Mouse (Mus musculus): ENCODE measurements at regions not wholly inside any gene's neighbourhood (a gene's known extent, or its start where the extent isn't known, plus 50 kb on each side); places are given as distances from the start of the nearest gene placed in this dataset.

GRCm38 (mm10) chr2:170221994-170222535 lies 74.2 kb upstream of the Zfp217 start:
- ATAC-seq: no peak
- Histone ChIP-seq H3K27ac (ENCODE audit: low read length) (peak overlapping the region; percentile 22; the same call in 1 of the 2 replicates), H3K27me3 (replicated peaks; ENCODE audit: control insufficient read depth, insufficient read depth, low read length) (no peaks in the 10 kb centered on the region), H3K36me3 (ENCODE audit: control insufficient read depth, insufficient read depth) (no peaks in the 10 kb centered on the region), H3K4me1 (replicated peaks; ENCODE audit: control insufficient read depth, insufficient read depth, low read length) (peaks cover 47% of the 10 kb centered on the region), H3K9me3 (ENCODE audit: control insufficient read depth, low read length) (no peaks in the 10 kb centered on the region), H3K4me3 (replicated peaks; ENCODE audit: low read length) (no peak overlapping the region), H3K9ac (replicated peaks; ENCODE audit: low read depth, low read length) (no peak overlapping the region), H3K4me2 (ENCODE audit: low read length) (peak overlapping the region; percentile 16)
- WGBS: 13% methylated on average over 13 of the region's 13 CpGs

GRCm38 (mm10) chr2:170220871-170221369 lies 73.0 kb upstream of the Zfp217 start:
- peak; percentile 38; the same call in 1 of the 2 replicates for ATAC-seq
- no peaks in the 10 kb centered on the region for H3K27me3 ChIP-seq (replicated peaks; ENCODE audit: control insufficient read depth, insufficient read depth, low read length)
- WGBS: 0% methylated on average over 20 of the region's 20 CpGs
- peak overlapping the region; percentile 77 for H3K27ac ChIP-seq (ENCODE audit: low read length)
- H3K9me3 ChIP-seq (ENCODE audit: control insufficient read depth, low read length): no peaks in the 10 kb centered on the region
- H3K4me3 ChIP-seq (replicated peaks; ENCODE audit: low read length): peak overlapping the region; percentile 40
- H3K4me2 ChIP-seq (ENCODE audit: low read length): peak overlapping the region; percentile 63
- H3K4me1 ChIP-seq (replicated peaks; ENCODE audit: control insufficient read depth, insufficient read depth, low read length): peaks cover 47% of the 10 kb centered on the region
- no peaks in the 10 kb centered on the region for H3K36me3 ChIP-seq (ENCODE audit: control insufficient read depth, insufficient read depth)
- peak overlapping the region; percentile 51 for H3K9ac ChIP-seq (replicated peaks; ENCODE audit: low read depth, low read length)

DNA sequence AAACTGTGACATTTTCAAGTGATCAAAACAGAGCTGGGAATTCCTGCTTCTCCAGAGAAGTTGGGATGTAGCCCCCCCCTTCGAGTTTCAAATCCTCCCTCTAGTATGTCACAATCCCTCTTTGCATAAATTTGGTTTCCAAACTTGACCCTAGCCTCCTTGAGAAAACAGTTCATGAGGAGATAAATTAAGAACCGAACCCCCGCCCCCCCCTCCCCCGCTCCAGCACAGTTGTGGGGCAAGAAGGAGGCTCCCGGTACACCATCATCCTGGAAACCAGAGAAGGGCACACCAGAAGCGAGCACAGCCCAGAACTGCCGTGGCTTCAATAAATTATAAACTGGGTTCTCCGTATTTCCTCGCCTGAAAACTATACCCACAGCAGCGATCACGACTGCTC lies 72.5 kb upstream of the Zfp217 start:
- 3% methylated on average over 11 of the region's 11 CpGs for WGBS
- Histone ChIP-seq H3K4me1 (replicated peaks; ENCODE audit: control insufficient read depth, insufficient read depth, low read length) (peaks cover 47% of the 10 kb centered on the region), H3K36me3 (ENCODE audit: control insufficient read depth, insufficient read depth) (no peaks in the 10 kb centered on the region), H3K9me3 (ENCODE audit: control insufficient read depth, low read length) (no peaks in the 10 kb centered on the region), H3K4me2 (ENCODE audit: low read length) (peak overlapping the region; percentile 63), H3K9ac (replicated peaks; ENCODE audit: low read depth, low read length) (no peak overlapping the region; the same call in 1 of the 2 replicates), H3K4me3 (replicated peaks; ENCODE audit: low read length) (peak overlapping the region; percentile 40), H3K27ac (ENCODE audit: low read length) (peak overlapping the region; percentile 77), H3K27me3 (replicated peaks; ENCODE audit: control insufficient read depth, insufficient read depth, low read length) (no peaks in the 10 kb centered on the region)
- peak; percentile 11; the same call in 1 of the 2 replicates for ATAC-seq

GRCm38 (mm10) chr2:170219611-170220401 lies 71.9 kb upstream of the Zfp217 start:
- H3K27me3 ChIP-seq (replicated peaks; ENCODE audit: control insufficient read depth, insufficient read depth, low read length): no peaks in the 10 kb centered on the region
- ATAC-seq: peak; percentile 3; the same call in 1 of the 2 replicates
- H3K4me1 ChIP-seq (replicated peaks; ENCODE audit: control insufficient read depth, insufficient read depth, low read length): peaks cover 47% of the 10 kb centered on the region
- 0 out of 2 replicates have a peak, but pooled peaks cover 2% of the 10 kb centered on the region for H3K9me3 ChIP-seq (ENCODE audit: control insufficient read depth, low read length)
- under 1% methylated on average over 20 of the region's 20 CpGs for WGBS
- peak overlapping the region; percentile 36 for H3K4me3 ChIP-seq (replicated peaks; ENCODE audit: low read length)
- peak overlapping the region; percentile 77 for H3K27ac ChIP-seq (ENCODE audit: low read length)
- no peaks in the 10 kb centered on the region for H3K36me3 ChIP-seq (ENCODE audit: control insufficient read depth, insufficient read depth)
- peak overlapping the region; percentile 53 for H3K9ac ChIP-seq (replicated peaks; ENCODE audit: low read depth, low read length)
- H3K4me2 ChIP-seq (ENCODE audit: low read length): peak overlapping the region; percentile 63

DNA sequence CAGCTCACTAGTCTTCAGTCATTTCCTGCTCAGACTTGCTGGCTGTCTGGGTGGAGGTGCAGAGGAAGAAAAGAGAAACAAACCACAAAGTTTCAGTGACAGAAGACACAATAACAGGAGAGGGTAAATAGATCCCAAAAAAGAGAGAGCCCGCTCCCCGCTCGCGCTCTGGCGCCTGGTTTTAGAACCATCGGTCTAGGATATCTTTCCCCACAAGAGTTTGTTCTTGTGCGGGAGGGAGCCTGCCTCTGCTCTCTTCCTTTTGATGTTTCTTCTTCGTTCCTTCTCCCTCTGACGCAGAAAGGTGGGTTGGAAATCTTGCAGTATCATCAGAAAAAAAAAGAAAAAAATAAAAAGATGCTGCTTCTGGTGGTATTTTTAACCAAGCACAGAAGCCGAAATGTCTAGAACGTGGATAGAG lies 71.3 kb upstream of the Zfp217 start:
- WGBS: 5% methylated on average over 11 of the region's 11 CpGs
- Histone ChIP-seq H3K27ac (ENCODE audit: low read length) (peak overlapping the region; percentile 77), H3K27me3 (replicated peaks; ENCODE audit: control insufficient read depth, insufficient read depth, low read length) (no peaks in the 10 kb centered on the region), H3K9ac (replicated peaks; ENCODE audit: low read depth, low read length) (peak overlapping the region; percentile 53), H3K4me2 (ENCODE audit: low read length) (peak overlapping the region; percentile 63), H3K4me3 (replicated peaks; ENCODE audit: low read length) (peak overlapping the region; percentile 36), H3K36me3 (ENCODE audit: control insufficient read depth, insufficient read depth) (no peaks in the 10 kb centered on the region), H3K9me3 (ENCODE audit: control insufficient read depth, low read length) (0 out of 2 replicates have a peak, but pooled peaks cover 2% of the 10 kb centered on the region), H3K4me1 (replicated peaks; ENCODE audit: control insufficient read depth, insufficient read depth, low read length) (peaks cover 47% of the 10 kb centered on the region)
- peak; percentile 3; the same call in 1 of the 2 replicates for ATAC-seq

DNA sequence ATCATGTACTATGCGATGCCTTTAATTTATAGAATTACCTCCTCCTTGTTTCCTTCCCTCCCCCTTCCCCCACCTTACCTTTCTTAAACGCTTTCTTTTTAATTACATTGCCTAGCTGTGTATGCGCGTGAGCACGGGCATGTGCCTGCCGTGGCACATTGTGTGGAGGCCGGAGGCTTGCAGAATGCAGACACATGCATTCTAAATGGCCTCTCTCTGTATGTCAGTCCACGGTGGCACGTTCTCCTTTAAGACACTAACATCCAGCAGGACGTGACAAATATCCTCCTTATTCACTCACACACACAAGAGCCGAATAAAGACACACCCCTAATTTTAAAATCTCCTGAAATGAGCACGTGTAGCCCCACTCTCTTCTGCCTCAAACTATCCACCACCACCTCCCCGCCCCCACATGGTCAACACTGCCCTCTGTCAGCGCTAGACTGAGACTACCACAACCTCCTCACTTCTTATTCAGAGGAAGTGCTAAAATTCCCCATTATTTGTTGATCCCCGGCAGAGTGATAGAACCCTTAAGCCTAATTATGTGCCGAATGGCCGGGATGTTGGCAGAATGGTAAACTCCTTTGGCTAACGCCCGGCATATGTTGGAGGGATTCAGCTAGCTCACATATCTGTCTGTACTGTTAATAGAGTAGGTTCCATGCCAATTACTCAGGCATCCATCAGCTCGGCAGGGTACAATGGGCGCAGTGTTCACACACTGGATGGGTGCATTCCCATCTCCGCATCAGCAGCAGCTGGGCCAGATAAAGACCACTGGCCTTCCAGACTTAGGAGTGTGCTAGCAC lies 70.5 kb upstream of the Zfp217 start:
- no peaks in the 10 kb centered on the region for H3K27me3 ChIP-seq (replicated peaks; ENCODE audit: control insufficient read depth, insufficient read depth, low read length)
- H3K4me2 ChIP-seq (ENCODE audit: low read length): peak overlapping the region; percentile 63
- peak overlapping the region; percentile 36 for H3K4me3 ChIP-seq (replicated peaks; ENCODE audit: low read length)
- H3K27ac ChIP-seq (ENCODE audit: low read length): peak overlapping the region; percentile 77
- no peaks in the 10 kb centered on the region for H3K36me3 ChIP-seq (ENCODE audit: control insufficient read depth, insufficient read depth)
- peaks cover 47% of the 10 kb centered on the region for H3K4me1 ChIP-seq (replicated peaks; ENCODE audit: control insufficient read depth, insufficient read depth, low read length)
- ATAC-seq: peak; percentile 83
- peak overlapping the region; percentile 26 for H3K9ac ChIP-seq (replicated peaks; ENCODE audit: low read depth, low read length)
- H3K9me3 ChIP-seq (ENCODE audit: control insufficient read depth, low read length): 0 out of 2 replicates have a peak, but pooled peaks cover 2% of the 10 kb centered on the region
- 4% methylated on average over 22 of the region's 22 CpGs for WGBS

DNA sequence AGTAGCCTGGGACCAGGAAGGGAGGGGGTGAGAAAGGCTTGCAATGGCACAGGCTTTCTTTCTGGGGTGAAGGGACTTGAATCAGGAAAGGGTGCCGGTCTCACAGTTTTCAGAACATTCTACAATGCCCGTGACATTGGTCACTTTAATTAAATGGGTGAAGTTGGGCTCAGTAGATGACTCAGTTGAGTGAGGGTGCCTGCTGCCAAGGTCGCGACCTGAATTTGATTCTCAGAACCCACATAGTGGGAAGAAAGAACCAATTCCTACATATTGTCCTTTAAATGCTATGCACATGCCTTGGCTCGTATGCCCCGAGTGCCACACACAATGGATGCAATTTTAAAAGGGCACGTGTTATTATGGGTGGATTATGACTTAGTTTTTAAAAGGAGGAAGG lies 68.4 kb upstream of the Zfp217 start:
- Histone ChIP-seq H3K4me1 (replicated peaks; ENCODE audit: control insufficient read depth, insufficient read depth, low read length) (peaks cover 30% of the 10 kb centered on the region), H3K27me3 (replicated peaks; ENCODE audit: control insufficient read depth, insufficient read depth, low read length) (no peaks in the 10 kb centered on the region), H3K27ac (ENCODE audit: low read length) (no peak overlapping the region), H3K9ac (replicated peaks; ENCODE audit: low read depth, low read length) (no peak overlapping the region), H3K36me3 (ENCODE audit: control insufficient read depth, insufficient read depth) (no peaks in the 10 kb centered on the region), H3K4me2 (ENCODE audit: low read length) (no peak overlapping the region), H3K9me3 (ENCODE audit: control insufficient read depth, low read length) (0 out of 2 replicates have a peak, but pooled peaks cover 2% of the 10 kb centered on the region), H3K4me3 (replicated peaks; ENCODE audit: low read length) (no peak overlapping the region)
- ATAC-seq: no peak
- WGBS: 84% methylated on average over 7 of the region's 7 CpGs

- Histone ChIP-seq H3K4me1 (replicated peaks; ENCODE audit: control insufficient read depth, insufficient read depth, low read length) (peaks cover 9% of the 10 kb centered on the region), H3K9me3 (ENCODE audit: control insufficient read depth, low read length) (no peaks in the 10 kb centered on the region), H3K4me2 (ENCODE audit: low read length) (no peak overlapping the region), H3K27me3 (replicated peaks; ENCODE audit: control insufficient read depth, insufficient read depth, low read length) (no peaks in the 10 kb centered on the region), H3K9ac (replicated peaks; ENCODE audit: low read depth, low read length) (no peak overlapping the region), H3K4me3 (replicated peaks; ENCODE audit: low read length) (no peak overlapping the region), H3K27ac (ENCODE audit: low read length) (no peak overlapping the region), H3K36me3 (ENCODE audit: control insufficient read depth, insufficient read depth) (no peaks in the 10 kb centered on the region)
- no peak for ATAC-seq
- WGBS: 78% methylated on average over 12 of the region's 12 CpGs
These were observed 61.2 kb upstream of the Zfp217 start for GRCm38 (mm10) chr2:170209121-170209520.

- 80% methylated on average over 7 of the region's 7 CpGs for WGBS
- H3K36me3 ChIP-seq (ENCODE audit: control insufficient read depth, insufficient read depth): no peaks in the 10 kb centered on the region
- no peak overlapping the region for H3K4me3 ChIP-seq (replicated peaks; ENCODE audit: low read length)
- H3K9me3 ChIP-seq (ENCODE audit: control insufficient read depth, low read length): no peaks in the 10 kb centered on the region
- H3K4me1 ChIP-seq (replicated peaks; ENCODE audit: control insufficient read depth, insufficient read depth, low read length): peaks cover 9% of the 10 kb centered on the region
- no peak overlapping the region for H3K4me2 ChIP-seq (ENCODE audit: low read length)
- H3K9ac ChIP-seq (replicated peaks; ENCODE audit: low read depth, low read length): no peak overlapping the region
- no peak overlapping the region for H3K27ac ChIP-seq (ENCODE audit: low read length)
- H3K27me3 ChIP-seq (replicated peaks; ENCODE audit: control insufficient read depth, insufficient read depth, low read length): no peaks in the 10 kb centered on the region
- no peak for ATAC-seq
These were observed 60.0 kb upstream of the Zfp217 start for GRCm38 (mm10) chr2:170207878-170208277.

All from forebrain, embryonic 16.5 days (tissue).